Mouse (Mus musculus): Measurements from ENCODE around the gene Serpina3g. TPM values are rescaled to one million over a fixed set of nuclear protein-coding genes. Genes with fewer than 3 reads are reported as not detected.

Serpina3g gene
- total RNA-seq (2014; rRNA removed) (0.68 and 0.78 TPM in 2 replicates), polyA plus RNA-seq (2015; fragmentation: Nextera tagmentation; extraction: Ambion mirVana) (1.1 and 1.7 TPM in 2 replicates)

DNA sequence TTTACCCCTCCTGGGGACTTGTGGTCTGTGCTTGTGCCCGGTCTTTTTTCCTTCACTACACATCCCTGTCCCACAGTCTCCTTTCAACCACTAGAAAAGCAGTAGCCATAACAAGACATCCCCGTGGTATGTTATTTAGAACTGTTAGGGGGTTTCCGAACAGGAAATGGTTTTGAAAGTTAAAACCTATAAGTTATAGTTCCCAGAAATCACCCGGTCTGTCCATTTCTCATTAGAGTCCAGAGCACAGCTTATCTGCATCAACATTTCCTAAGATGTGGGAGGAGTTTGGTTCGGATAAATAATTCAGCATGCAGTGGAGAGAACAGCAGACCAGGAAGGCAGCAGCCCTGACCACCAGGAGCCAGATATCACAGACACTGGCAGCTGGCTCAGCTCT is at the start of gene Serpina3g:
Serpina3g (plus strand) TSS at position 331 of the 400 bp plus-strand sequence.
- H3K4me1 ChIP-seq (ENCODE audit: insufficient read depth, low read length) = no peaks in the 10 kb centered on the region
- TF ChIP-seq CTCF (IDR thresholded peaks at IDR 0.05; ENCODE audit: low read depth) = no peak
- no peak within 1 kb of the TSS for H3K9ac ChIP-seq (replicated peaks; ENCODE audit: low read length)
- H3K36me3 ChIP-seq (ENCODE audit: insufficient read depth, low read length) = no peaks in the 10 kb centered on the region
- H3K4me3 ChIP-seq (ENCODE audit: low read length) = no peak within 1 kb of the TSS
- ATAC-seq = no peak
- no peaks in the 10 kb centered on the region for H3K27me3 ChIP-seq (ENCODE audit: insufficient read depth, low read length)
- H3K9me3 ChIP-seq (ENCODE audit: low read length) = no peaks in the 10 kb centered on the region
- 75% methylated on average over 5 of the region's 5 CpGs for WGBS
- H3K4me2 ChIP-seq (ENCODE audit: low read depth, low read length) = no peak within 1 kb of the TSS
- no peak within 1 kb of the TSS for H3K27ac ChIP-seq
- no peak for DNase-seq (ENCODE audit: low spot score)

DNA sequence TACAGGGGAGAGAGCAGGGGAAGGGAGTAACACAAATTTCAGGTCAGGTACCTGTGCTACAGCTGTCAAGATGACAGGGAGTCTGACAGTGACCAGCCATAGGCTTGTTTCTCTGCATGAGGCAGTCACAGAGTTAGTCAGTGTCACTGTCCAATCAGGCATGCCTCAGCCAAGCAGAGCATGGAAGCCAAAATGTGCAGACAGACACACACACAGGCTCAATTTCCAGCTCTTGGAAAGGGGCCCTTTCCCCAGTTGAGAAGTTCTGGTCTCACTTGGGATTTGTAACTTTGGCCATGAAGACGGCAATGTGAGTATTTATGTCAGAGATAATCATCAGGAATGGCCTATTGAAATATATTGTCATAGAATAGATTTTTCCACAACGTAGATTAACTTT is 46.8 kb upstream of the Serpina3g start:
- ATAC-seq (no peak), DNase-seq (ENCODE audit: low spot score) (no peak)
- Histone ChIP-seq H3K9me3 (ENCODE audit: low read length) (no peaks in the 10 kb centered on the region), H3K4me1 (ENCODE audit: insufficient read depth, low read length) (no peaks in the 10 kb centered on the region), H3K27ac (no peak overlapping the region), H3K4me3 (ENCODE audit: low read length) (no peak overlapping the region), H3K9ac (replicated peaks; ENCODE audit: low read length) (no peak overlapping the region), H3K36me3 (ENCODE audit: insufficient read depth, low read length) (no peaks in the 10 kb centered on the region), H3K4me2 (ENCODE audit: low read depth, low read length) (no peak overlapping the region), H3K27me3 (ENCODE audit: insufficient read depth, low read length) (no peaks in the 10 kb centered on the region)
- WGBS = 73% methylated on average over 2 of the region's 2 CpGs
- TF ChIP-seq CTCF (IDR thresholded peaks at IDR 0.05; ENCODE audit: low read depth) = no peak

- Histone ChIP-seq H3K27me3 (ENCODE audit: insufficient read depth, low read length) (no peaks in the 10 kb centered on the region), H3K4me2 (ENCODE audit: low read depth, low read length) (no peak overlapping the region), H3K9ac (replicated peaks; ENCODE audit: low read length) (no peak overlapping the region), H3K36me3 (ENCODE audit: insufficient read depth, low read length) (no peaks in the 10 kb centered on the region), H3K4me3 (ENCODE audit: low read length) (no peak overlapping the region), H3K9me3 (ENCODE audit: low read length) (no peaks in the 10 kb centered on the region), H3K27ac (no peak overlapping the region), H3K4me1 (ENCODE audit: insufficient read depth, low read length) (no peaks in the 10 kb centered on the region)
- ATAC-seq = no peak
- no peak for TF ChIP-seq CTCF (IDR thresholded peaks at IDR 0.05; ENCODE audit: low read depth)
- DNase-seq (ENCODE audit: low spot score) = no peak
Observed at GRCm38 (mm10) chr12:104190852-104191251, 45.2 kb upstream of the Serpina3g start.

- Histone ChIP-seq H3K4me2 (ENCODE audit: low read depth, low read length) (no peak overlapping the region), H3K4me1 (ENCODE audit: insufficient read depth, low read length) (no peaks in the 10 kb centered on the region), H3K9ac (replicated peaks; ENCODE audit: low read length) (no peak overlapping the region), H3K4me3 (ENCODE audit: low read length) (no peak overlapping the region), H3K9me3 (ENCODE audit: low read length) (no peaks in the 10 kb centered on the region), H3K27ac (no peak overlapping the region), H3K27me3 (ENCODE audit: insufficient read depth, low read length) (no peaks in the 10 kb centered on the region), H3K36me3 (ENCODE audit: insufficient read depth, low read length) (no peaks in the 10 kb centered on the region)
- WGBS = 81% methylated on average over 4 of the region's 4 CpGs
- ATAC-seq = no peak
- peak; percentile 56 for TF ChIP-seq CTCF (IDR thresholded peaks at IDR 0.05; ENCODE audit: low read depth)
- DNase-seq (ENCODE audit: low spot score) = peak; percentile 20
Observed at GRCm38 (mm10) chr12:104209149-104209548, 26.9 kb upstream of the Serpina3g start.

DNA sequence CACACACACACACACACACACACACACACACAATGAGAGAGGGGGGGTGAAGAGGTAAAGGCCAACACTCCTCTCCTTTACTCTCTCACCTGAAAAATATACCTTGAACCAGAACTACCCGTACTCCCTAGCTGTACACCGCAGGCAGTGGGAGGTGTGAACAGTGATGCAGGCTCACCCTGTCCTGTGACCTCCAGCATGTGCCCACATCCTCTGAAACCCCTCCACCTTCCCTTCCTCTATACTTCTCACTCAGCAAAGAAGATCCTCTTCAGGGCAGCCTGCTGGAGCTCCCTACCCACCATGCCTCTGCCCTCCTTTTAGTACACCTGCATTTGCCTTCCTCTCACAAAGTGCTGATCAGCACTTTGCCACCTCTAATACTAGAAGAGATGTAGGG is 26.2 kb upstream of the Serpina3g start:
- Histone ChIP-seq H3K9ac (replicated peaks; ENCODE audit: low read length) (no peak overlapping the region), H3K27ac (no peak overlapping the region), H3K27me3 (ENCODE audit: insufficient read depth, low read length) (no peaks in the 10 kb centered on the region), H3K4me1 (ENCODE audit: insufficient read depth, low read length) (no peaks in the 10 kb centered on the region), H3K9me3 (ENCODE audit: low read length) (no peaks in the 10 kb centered on the region), H3K36me3 (ENCODE audit: insufficient read depth, low read length) (no peaks in the 10 kb centered on the region), H3K4me3 (ENCODE audit: low read length) (no peak overlapping the region), H3K4me2 (ENCODE audit: low read depth, low read length) (no peak overlapping the region)
- DNase-seq (ENCODE audit: low spot score) = no peak
- WGBS = 98% methylated on average over 2 of the region's 2 CpGs
- ATAC-seq = no peak
- TF ChIP-seq CTCF (IDR thresholded peaks at IDR 0.05; ENCODE audit: low read depth) = no peak

DNA sequence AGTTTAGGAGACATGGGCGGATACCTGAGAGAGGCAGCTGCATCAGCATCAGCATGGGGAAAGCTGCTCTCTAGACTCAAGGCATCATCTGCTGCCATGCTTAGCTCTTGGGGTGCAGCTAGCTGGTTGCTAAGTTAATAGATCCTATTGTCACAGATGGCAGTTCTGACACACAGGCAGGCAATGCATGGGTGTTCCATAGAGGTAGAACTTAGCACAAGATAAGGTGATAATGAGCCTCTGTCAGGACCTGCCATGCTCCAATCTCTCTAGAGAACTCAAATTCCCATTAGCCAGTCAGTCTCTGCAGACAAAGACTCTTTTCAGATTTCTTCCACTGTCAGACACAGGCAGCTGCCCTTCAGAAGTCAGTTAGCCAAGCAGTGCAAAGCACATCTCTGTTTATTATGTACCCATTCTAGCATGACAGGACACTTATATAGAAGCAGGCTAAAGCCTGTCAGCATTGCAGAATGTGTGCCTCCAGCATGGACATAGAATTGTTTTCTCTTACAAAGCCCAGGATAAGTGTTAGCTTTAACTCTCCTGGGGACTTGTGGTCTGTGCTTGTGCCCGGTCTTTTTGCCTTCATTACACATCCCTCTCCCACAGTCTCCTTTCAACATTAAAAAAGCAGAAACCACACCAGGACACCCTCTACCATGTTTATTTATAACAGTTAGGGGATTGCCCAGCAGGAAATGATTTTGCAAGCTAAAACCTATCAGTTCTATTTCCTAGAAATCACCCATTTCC is 22.2 kb upstream of the Serpina3g start:
- H3K36me3 ChIP-seq (ENCODE audit: insufficient read depth, low read length) = no peaks in the 10 kb centered on the region
- H3K4me3 ChIP-seq (ENCODE audit: low read length) = no peak overlapping the region
- H3K4me2 ChIP-seq (ENCODE audit: low read depth, low read length) = no peak overlapping the region
- no peaks in the 10 kb centered on the region for H3K4me1 ChIP-seq (ENCODE audit: insufficient read depth, low read length)
- no peaks in the 10 kb centered on the region for H3K9me3 ChIP-seq (ENCODE audit: low read length)
- no peak for TF ChIP-seq CTCF (IDR thresholded peaks at IDR 0.05; ENCODE audit: low read depth)
- no peak for ATAC-seq
- no peaks in the 10 kb centered on the region for H3K27me3 ChIP-seq (ENCODE audit: insufficient read depth, low read length)
- no peak overlapping the region for H3K27ac ChIP-seq
- 44% methylated on average over 2 of the region's 2 CpGs for WGBS
- DNase-seq (ENCODE audit: low spot score) = no peak
- no peak overlapping the region for H3K9ac ChIP-seq (replicated peaks; ENCODE audit: low read length)

DNA sequence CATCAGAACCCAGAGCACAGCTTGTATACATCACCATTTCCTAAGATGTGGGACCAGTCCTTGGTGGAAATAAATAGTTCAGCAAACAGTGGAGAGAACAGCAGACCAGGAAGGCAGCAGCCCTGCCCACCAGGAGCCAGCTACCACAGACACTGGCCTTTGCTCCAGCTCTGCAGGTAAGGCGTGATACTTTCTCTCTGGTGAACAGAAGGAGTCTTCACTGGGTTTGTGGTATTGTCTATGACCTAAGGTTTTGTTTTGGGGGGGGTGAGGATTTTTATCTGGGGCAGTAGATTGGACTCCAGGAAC is 21.6 kb upstream of the Serpina3g start, which contains the start of gene Serpina3f:
Serpina3f (plus strand) TSS at position 100 of the 309 bp plus-strand sequence.
- H3K27me3 ChIP-seq (ENCODE audit: insufficient read depth, low read length) = no peaks in the 10 kb centered on the region
- no peak within 1 kb of the TSS for H3K4me3 ChIP-seq (ENCODE audit: low read length)
- no peak within 1 kb of the TSS for H3K4me2 ChIP-seq (ENCODE audit: low read depth, low read length)
- DNase-seq (ENCODE audit: low spot score) (no peak), ATAC-seq (no peak)
- 76% methylated on average over 1 of the region's 1 CpGs for WGBS
- no peaks in the 10 kb centered on the region for H3K36me3 ChIP-seq (ENCODE audit: insufficient read depth, low read length)
- no peak within 1 kb of the TSS for H3K27ac ChIP-seq
- H3K9me3 ChIP-seq (ENCODE audit: low read length) = no peaks in the 10 kb centered on the region
- H3K9ac ChIP-seq (replicated peaks; ENCODE audit: low read length) = no peak within 1 kb of the TSS
- no peak for TF ChIP-seq CTCF (IDR thresholded peaks at IDR 0.05; ENCODE audit: low read depth)
- no peaks in the 10 kb centered on the region for H3K4me1 ChIP-seq (ENCODE audit: insufficient read depth, low read length)

Measured in hindbrain, postnatal 0 days (tissue).